Mouse (Mus musculus): ENCODE data around the gene Foxred1. TPM values are rescaled to one million over a fixed set of nuclear protein-coding genes. Genes with fewer than 3 reads are reported as not detected.

Foxred1 gene
- polyA plus RNA-seq, 1 experiment = 18.3 TPM

DNA sequence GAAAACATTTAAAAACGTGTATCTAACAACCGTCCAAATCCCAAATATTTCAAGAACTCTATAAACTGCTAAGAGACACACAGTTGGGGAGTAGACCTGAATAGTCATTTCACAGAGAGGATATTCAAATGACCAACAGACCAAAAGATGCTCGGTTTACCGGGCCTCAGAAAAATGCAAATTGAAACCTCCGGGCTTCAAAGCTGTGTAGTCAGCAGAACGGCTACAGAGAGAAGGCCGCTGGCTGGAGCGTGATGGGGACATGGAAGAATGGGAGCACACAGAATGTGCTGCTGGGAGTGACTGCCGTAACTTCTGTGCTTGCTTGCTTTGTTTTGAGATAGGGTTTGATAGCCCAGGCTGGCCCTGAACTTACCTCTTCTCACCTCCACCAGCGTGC is 12.5 kb downstream of the Foxred1 start:
- no peak for TF ChIP-seq POLR2A (IDR thresholded peaks at IDR 0.05; ENCODE audit: borderline replicate concordance, extremely low read depth, low read depth, low read length)
- TF ChIP-seq CTCF (IDR thresholded peaks at IDR 0.05; ENCODE audit: insufficient read depth, low read length) = no peak
- DNase-seq = no peak
- WGBS = 81% methylated on average over 10 of the region's 10 CpGs
- Histone ChIP-seq H3K4me3 (replicated peaks; ENCODE audit: extremely low read depth, low read depth, low read length) (no peak overlapping the region), H3K4me1 (ENCODE audit: control insufficient read depth, insufficient read depth, low read length) (peaks cover 8% of the 10 kb centered on the region)

DNA sequence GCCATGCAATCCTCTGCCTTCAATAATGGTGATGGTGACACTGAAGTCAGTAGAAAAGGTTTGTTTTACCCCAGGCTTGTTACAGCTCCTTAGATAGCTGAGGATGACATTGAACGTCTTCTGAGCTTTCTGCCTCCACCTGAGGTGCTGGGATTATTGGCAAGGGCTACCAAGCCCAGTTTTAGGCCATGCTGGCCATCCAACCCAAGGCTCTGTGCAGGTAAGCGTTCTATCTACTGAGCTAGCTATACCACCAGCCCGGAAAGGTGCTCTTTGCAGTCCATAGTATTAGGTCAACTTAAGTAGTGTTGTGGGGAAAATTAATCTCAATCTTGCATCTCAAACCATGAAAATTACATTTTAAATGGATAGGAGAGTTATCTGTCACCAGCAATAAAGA is 13.2 kb downstream of the Foxred1 start:
- 92% methylated on average over 3 of the region's 3 CpGs for WGBS
- Histone ChIP-seq H3K4me1 (ENCODE audit: control insufficient read depth, insufficient read depth, low read length) (peaks cover 8% of the 10 kb centered on the region), H3K4me3 (replicated peaks; ENCODE audit: extremely low read depth, low read depth, low read length) (no peak overlapping the region)
- DNase-seq = no peak
- TF ChIP-seq CTCF (IDR thresholded peaks at IDR 0.05; ENCODE audit: insufficient read depth, low read length) (no peak), POLR2A (IDR thresholded peaks at IDR 0.05; ENCODE audit: borderline replicate concordance, extremely low read depth, low read depth, low read length) (no peak)

DNA sequence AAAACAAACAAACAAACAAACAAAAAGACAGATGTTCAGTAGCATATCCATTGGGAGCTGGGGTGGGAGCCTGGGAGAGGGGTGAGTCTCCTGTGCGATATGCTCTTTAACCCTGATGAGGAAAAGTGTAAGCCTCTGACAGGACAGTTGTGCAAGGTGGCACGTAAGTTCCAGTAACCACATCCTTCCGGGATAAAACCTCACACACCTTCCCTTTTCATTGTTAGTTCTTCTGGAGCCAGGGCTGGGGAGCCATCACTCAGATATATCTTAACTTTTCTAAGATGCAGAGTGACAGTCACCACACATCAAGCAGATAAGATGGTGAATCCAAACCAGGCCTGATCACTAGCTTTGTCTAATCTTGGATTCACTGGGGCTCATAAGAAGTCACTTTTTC is 16.8 kb downstream of the Foxred1 start:
- WGBS = 87% methylated on average over 3 of the region's 3 CpGs
- no peak for DNase-seq
- Histone ChIP-seq H3K4me3 (replicated peaks; ENCODE audit: extremely low read depth, low read depth, low read length) (no peak overlapping the region), H3K4me1 (ENCODE audit: control insufficient read depth, insufficient read depth, low read length) (peaks cover 3% of the 10 kb centered on the region; the same call in 1 of the 2 replicates)
- TF ChIP-seq CTCF (IDR thresholded peaks at IDR 0.05; ENCODE audit: insufficient read depth, low read length) = no peak
- TF ChIP-seq POLR2A (IDR thresholded peaks at IDR 0.05; ENCODE audit: borderline replicate concordance, extremely low read depth, low read depth, low read length) = no peak

DNA sequence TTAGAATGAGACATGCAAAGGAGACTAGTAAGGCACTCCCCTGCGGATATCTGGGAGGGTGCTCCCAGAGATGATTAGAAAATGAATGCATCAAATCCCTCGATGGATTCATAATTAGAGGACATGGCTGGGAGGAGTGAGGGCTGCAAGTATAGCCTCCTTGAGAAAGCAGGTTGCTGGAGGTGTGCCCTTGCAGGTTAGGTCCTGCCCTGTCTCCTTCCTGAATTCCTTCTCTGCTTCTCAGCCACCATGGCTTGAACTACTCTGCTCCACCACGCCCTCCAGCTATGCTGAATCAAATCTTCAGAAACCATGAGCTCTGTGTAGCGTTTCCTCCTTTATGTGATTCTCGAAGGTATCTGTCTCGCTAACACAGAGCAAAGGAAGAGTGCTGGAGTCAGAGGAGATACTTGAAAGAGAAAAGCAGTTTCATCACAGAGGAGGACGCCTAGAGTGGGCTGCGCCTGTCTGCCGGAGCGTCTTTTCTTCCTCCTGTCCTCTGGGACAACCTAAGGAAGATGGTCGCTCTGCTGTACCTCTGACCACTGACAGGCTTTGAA is 17.8 kb downstream of the Foxred1 start:
- no peak for DNase-seq
- no peak for TF ChIP-seq POLR2A (IDR thresholded peaks at IDR 0.05; ENCODE audit: borderline replicate concordance, extremely low read depth, low read depth, low read length)
- no peak for TF ChIP-seq CTCF (IDR thresholded peaks at IDR 0.05; ENCODE audit: insufficient read depth, low read length)
- H3K4me1 ChIP-seq (ENCODE audit: control insufficient read depth, insufficient read depth, low read length) = no peaks in the 10 kb centered on the region; the same call in 1 of the 2 replicates
- 87% methylated on average over 11 of the region's 11 CpGs for WGBS
- H3K4me3 ChIP-seq (replicated peaks; ENCODE audit: extremely low read depth, low read depth, low read length) = no peak overlapping the region

DNA sequence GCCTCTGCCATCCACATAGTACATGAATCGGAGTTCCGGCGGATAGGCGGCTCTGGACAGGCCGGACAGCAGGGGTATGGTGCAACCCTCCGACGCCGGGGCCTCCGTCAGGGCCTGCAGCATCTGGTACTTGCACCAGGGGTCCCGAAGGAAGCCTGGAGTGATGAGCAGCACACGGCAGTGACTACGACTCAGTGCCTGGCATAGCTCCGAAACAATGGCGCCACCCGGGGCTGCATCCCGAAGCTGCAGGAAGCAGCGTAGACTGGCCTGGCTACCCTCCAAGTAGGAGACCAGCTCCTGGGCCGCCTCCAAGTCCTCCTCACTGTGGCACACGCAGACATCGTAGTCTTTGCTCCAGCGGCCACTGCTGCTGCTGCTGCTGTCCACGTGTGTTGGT is 22.2 kb downstream of the Foxred1 start:
- no peak for TF ChIP-seq CTCF (IDR thresholded peaks at IDR 0.05; ENCODE audit: insufficient read depth, low read length)
- TF ChIP-seq POLR2A (IDR thresholded peaks at IDR 0.05; ENCODE audit: borderline replicate concordance, extremely low read depth, low read depth, low read length) = no peak
- no peak overlapping the region for H3K4me3 ChIP-seq (replicated peaks; ENCODE audit: extremely low read depth, low read depth, low read length)
- DNase-seq = no peak
- H3K4me1 ChIP-seq (ENCODE audit: control insufficient read depth, insufficient read depth, low read length) = no peaks in the 10 kb centered on the region; the same call in 1 of the 2 replicates
- WGBS = 50% methylated on average over 22 of the region's 22 CpGs

DNA sequence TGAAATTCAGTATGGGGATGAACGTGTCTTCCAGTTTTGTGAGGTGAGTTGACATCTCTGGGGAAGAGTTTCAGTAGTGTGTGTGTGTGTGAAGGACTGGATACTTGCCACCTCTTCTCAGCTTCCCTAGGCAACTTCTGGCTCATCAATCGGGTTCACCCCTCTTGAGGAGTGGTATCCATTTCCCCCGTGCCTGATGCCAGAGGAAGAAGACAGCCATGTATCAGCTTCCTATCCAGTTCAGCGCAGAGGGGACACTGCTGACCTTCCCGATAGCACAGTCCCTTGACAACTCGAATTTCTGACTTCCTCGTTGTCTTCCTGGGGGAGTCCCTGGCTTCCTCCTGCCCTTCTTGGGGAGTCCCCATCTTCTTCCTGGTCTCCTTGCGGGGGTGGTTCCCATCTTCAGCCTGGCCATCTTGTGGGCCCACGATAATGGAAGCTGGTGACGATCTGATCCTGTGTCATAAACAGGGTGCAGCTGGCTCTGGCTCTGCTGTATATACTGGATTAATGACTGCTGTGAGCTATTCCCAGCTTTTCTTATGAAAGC is 23.4 kb downstream of the Foxred1 start:
- no peak for DNase-seq
- 78% methylated on average over 10 of the region's 10 CpGs for WGBS
- Histone ChIP-seq H3K4me1 (ENCODE audit: control insufficient read depth, insufficient read depth, low read length) (no peaks in the 10 kb centered on the region; the same call in 1 of the 2 replicates), H3K4me3 (replicated peaks; ENCODE audit: extremely low read depth, low read depth, low read length) (no peak overlapping the region)
- TF ChIP-seq POLR2A (IDR thresholded peaks at IDR 0.05; ENCODE audit: borderline replicate concordance, extremely low read depth, low read depth, low read length) = no peak

DNA sequence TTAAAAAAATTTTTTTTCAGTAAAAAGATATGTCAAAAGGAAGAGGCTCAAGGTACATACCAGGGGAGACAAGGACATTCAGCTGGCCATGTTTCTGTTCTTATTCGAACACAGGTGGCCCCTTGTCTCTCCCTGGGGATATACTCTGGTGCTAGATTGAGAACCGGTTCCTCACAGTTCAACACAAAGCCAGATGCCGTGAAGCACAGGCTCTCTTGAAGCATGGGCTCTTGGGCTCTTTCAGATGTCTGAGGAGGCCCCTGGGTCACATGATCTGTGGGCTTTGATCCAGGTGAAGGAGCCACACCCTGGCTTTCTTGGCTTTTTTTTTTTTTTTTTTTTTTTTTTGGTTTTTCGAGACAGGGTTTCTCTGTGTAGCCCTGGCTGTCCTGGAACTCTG is 24.4 kb downstream of the Foxred1 start:
- Histone ChIP-seq H3K4me3 (replicated peaks; ENCODE audit: extremely low read depth, low read depth, low read length) (no peak overlapping the region), H3K4me1 (ENCODE audit: control insufficient read depth, insufficient read depth, low read length) (no peaks in the 10 kb centered on the region; the same call in 1 of the 2 replicates)
- 58% methylated on average over 4 of the region's 4 CpGs for WGBS
- DNase-seq = no peak
- TF ChIP-seq CTCF (IDR thresholded peaks at IDR 0.05; ENCODE audit: insufficient read depth, low read length) (no peak), POLR2A (IDR thresholded peaks at IDR 0.05; ENCODE audit: borderline replicate concordance, extremely low read depth, low read depth, low read length) (no peak)

DNA sequence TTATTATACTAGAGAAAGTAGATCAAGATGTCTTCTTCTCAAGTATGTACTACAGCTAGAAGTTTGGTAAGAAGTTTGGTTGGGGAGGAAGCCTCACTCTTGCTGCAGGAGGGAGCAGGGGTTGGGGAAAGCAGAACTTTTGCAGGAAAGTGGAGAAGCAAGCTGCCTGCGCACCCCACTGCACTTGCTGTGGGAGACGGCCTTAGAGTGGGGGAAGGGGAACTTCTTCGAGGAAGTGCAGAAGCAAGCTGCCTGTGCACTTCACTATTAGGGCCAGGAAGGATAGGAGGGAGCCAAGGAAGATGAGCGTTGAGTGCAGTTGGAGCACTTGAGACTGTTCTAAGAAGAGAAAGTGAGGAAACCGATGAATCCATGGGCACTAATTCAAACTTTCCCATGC is 27.5 kb downstream of the Foxred1 start:
- no peak overlapping the region for H3K4me3 ChIP-seq (replicated peaks; ENCODE audit: extremely low read depth, low read depth, low read length)
- DNase-seq = no peak
- TF ChIP-seq POLR2A (IDR thresholded peaks at IDR 0.05; ENCODE audit: borderline replicate concordance, extremely low read depth, low read depth, low read length) = no peak
- no peak for TF ChIP-seq CTCF (IDR thresholded peaks at IDR 0.05; ENCODE audit: insufficient read depth, low read length)
- 67% methylated on average over 5 of the region's 5 CpGs for WGBS
- no peaks in the 10 kb centered on the region for H3K4me1 ChIP-seq (ENCODE audit: control insufficient read depth, insufficient read depth, low read length)

DNA sequence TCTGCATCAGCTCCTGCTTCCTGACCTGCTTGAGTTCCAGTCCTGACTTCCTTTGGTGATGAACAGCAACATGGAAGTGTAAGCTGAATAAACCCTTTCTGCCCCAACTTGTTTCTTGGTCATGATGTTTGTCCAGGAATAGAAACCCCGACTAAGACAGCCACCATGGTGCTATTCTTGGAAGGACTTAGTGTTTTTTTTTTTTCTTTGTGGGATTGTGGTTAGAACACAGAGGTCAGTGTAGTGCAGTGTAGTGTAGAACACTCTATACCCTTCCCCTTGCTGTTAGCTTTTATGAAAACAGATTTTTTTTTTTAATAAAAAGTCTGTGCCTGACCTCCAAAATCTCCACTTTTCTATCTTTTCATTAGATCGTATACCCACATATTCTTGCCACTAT is 28.0 kb downstream of the Foxred1 start:
- H3K4me3 ChIP-seq (replicated peaks; ENCODE audit: extremely low read depth, low read depth, low read length) = no peak overlapping the region
- DNase-seq = no peak
- 68% methylated on average over 2 of the region's 2 CpGs for WGBS
- TF ChIP-seq POLR2A (IDR thresholded peaks at IDR 0.05; ENCODE audit: borderline replicate concordance, extremely low read depth, low read depth, low read length) = no peak
- TF ChIP-seq CTCF (IDR thresholded peaks at IDR 0.05; ENCODE audit: insufficient read depth, low read length) = no peak
- no peaks in the 10 kb centered on the region for H3K4me1 ChIP-seq (ENCODE audit: control insufficient read depth, insufficient read depth, low read length)

DNA sequence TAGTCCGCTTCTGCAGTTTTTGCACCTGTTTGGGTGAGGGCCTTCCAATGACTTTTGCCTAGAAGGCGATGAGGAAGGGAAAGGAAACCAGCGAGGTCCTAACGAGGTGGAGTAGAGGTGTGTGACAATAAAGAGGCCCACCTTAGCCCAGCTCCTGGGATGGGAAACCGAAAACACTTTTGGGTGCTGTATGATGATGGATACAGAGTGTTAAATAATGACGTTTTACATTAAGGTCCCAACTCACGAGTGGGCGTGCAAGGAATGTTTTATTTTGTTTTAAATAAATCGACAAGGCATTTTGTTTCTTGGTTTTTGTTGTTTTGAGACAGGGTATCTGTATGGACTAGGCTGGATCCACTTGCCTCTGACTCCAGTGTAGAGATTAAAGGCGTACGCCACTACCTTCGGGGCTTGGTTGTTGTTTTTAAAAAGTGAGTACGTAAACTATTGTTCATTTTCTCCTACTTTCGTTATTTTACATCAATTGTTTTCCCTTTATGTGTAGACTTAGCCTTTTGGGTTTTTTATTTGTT is 34.7 kb downstream of the Foxred1 start:
- DNase-seq = no peak
- 41% methylated on average over 14 of the region's 14 CpGs for WGBS
- peak overlapping the region; percentile 74 for H3K4me3 ChIP-seq (replicated peaks; ENCODE audit: extremely low read depth, low read depth, low read length)
- H3K4me1 ChIP-seq (ENCODE audit: control insufficient read depth, insufficient read depth, low read length) = peaks cover 4% of the 10 kb centered on the region
- no peak for TF ChIP-seq POLR2A (IDR thresholded peaks at IDR 0.05; ENCODE audit: borderline replicate concordance, extremely low read depth, low read depth, low read length)
- TF ChIP-seq CTCF (IDR thresholded peaks at IDR 0.05; ENCODE audit: insufficient read depth, low read length) = no peak
